8 mouse cellular contexts compared by ENCODE assay signal in genomic region chr4:154159961-154160537, GRCm38 (mm10). TPM values are rescaled to one million over a fixed set of nuclear protein-coding genes. Genes with fewer than 3 reads are reported as not detected.
DNase-seq lines count a peak whose midpoint lies in the region; ATAC-seq and TF ChIP-seq lines count a peak whose summit lies in the region.

No protein-coding gene starts in this region.

- no peaks in the 10 kb centered on the region for H3K27me3 ChIP-seq in hindbrain, embryonic 13.5 days
- H3K27me3 ChIP-seq in liver, embryonic 13.5 days, result no peaks in the 10 kb centered on the region
- H3K27me3 ChIP-seq in small intestine, adult 2 months (ENCODE audit: control insufficient read depth, insufficient read depth, low read length), result no peaks in the 10 kb centered on the region

- H3K27ac ChIP-seq in gastrocnemius, adult 2 months, result peak overlapping the region; percentile 99
- H3K27ac ChIP-seq in hindbrain, embryonic 13.5 days, result peak overlapping the region; percentile 80
- peak overlapping the region; percentile 99 for H3K27ac ChIP-seq in liver, embryonic 13.5 days
- peak overlapping the region; percentile 76 for H3K27ac ChIP-seq in small intestine, adult 2 months (ENCODE audit: insufficient read depth, low read depth, low read length)

- peak; percentile 63 for ATAC-seq in hindbrain, embryonic 13.5 days (ENCODE audit: low FRiP score)
- peak; percentile 33 for ATAC-seq in liver, embryonic 13.5 days (ENCODE audit: low read depth)

- peak overlapping the region; percentile 85 for H3K9ac ChIP-seq in hindbrain, embryonic 13.5 days
- H3K9ac ChIP-seq in liver, embryonic 13.5 days, result peak overlapping the region; percentile 94

- H3K4me1 ChIP-seq in hindbrain, embryonic 13.5 days (replicated peaks), result peaks cover 27% of the 10 kb centered on the region
- H3K4me1 ChIP-seq in liver, embryonic 13.5 days (replicated peaks), result peaks cover 55% of the 10 kb centered on the region
- peaks cover 10% of the 10 kb centered on the region for H3K4me1 ChIP-seq in small intestine, adult 2 months (ENCODE audit: control insufficient read depth, insufficient read depth, insufficient read length, low read length)

- H3K9me3 ChIP-seq in hindbrain, embryonic 13.5 days, result no peaks in the 10 kb centered on the region
- no peaks in the 10 kb centered on the region for H3K9me3 ChIP-seq in liver, embryonic 13.5 days (replicated peaks)

- peak overlapping the region; percentile 79 for H3K4me2 ChIP-seq in hindbrain, embryonic 13.5 days
- peak overlapping the region; percentile 89 for H3K4me2 ChIP-seq in liver, embryonic 13.5 days

- TF ChIP-seq CTCF in gastrocnemius, adult 2 months (IDR thresholded peaks at IDR 0.05), result no peak
- no peak for TF ChIP-seq CTCF in small intestine, adult 2 months (IDR thresholded peaks at IDR 0.05; ENCODE audit: extremely low read depth, insufficient read length, insufficient replicate concordance, low read depth, low read length)

- intact Hi-C loops in gastrocnemius, adult 2 months (cut with DNase I), result loop anchor here (2.0 to 10.0 kb wide), 3 partner anchors 17 to 195 kb away; partner anchors contain the start of genes Arhgef16 and Wrap73
- intact Hi-C loops in left cerebral cortex, postnatal 4 days (cut with DNase I), result loop anchor here (5.0 to 10.0 kb wide), 3 partner anchors 115 to 665 kb away; partner anchors contain the start of gene Arhgef16

- no peak for TF ChIP-seq POLR2A in small intestine, adult 2 months (IDR thresholded peaks at IDR 0.05; ENCODE audit: low read depth, low read length)

- peak overlapping the region; percentile 91 for H3K4me3 ChIP-seq in gastrocnemius, adult 2 months
- peak overlapping the region; percentile 91 for H3K4me3 ChIP-seq in hindbrain, embryonic 13.5 days
- H3K4me3 ChIP-seq in liver, embryonic 13.5 days (replicated peaks), result peak overlapping the region; percentile 94
- H3K4me3 ChIP-seq in small intestine, adult 2 months (ENCODE audit: low read depth, low read length), result peak overlapping the region; percentile 97

- WGBS in hindbrain, embryonic 13.5 days, result 1% methylated on average over 46 of the region's 47 CpGs
- WGBS in liver, embryonic 13.5 days (ENCODE audit: insufficient replicate concordance), result under 1% methylated on average over 40 of the region's 47 CpGs
- under 1% methylated on average over 47 of the region's 47 CpGs for WGBS in small intestine, adult 2 months

- no peak for DNase-seq in gastrocnemius, adult 2 months
- DNase-seq in gastrocnemius, adult 8-10 months (ENCODE audit: low spot score in 2 of 2), result no peak
- peak; percentile 50 for DNase-seq in CD4-positive helper T cell, adult 2 months (ENCODE audit: low read depth, low spot score)
- DNase-seq in cerebellum, adult 9-11 months, result peak; percentile 76
- DNase-seq in liver, embryonic 13.5 days, result peak; percentile 49
- no peak for DNase-seq in left cerebral cortex, postnatal 4 days

- peaks cover 39% of the 10 kb centered on the region for H3K36me3 ChIP-seq in hindbrain, embryonic 13.5 days
- peaks cover 39% of the 10 kb centered on the region for H3K36me3 ChIP-seq in liver, embryonic 13.5 days
- H3K36me3 ChIP-seq in small intestine, adult 2 months (ENCODE audit: control insufficient read depth, insufficient read depth, low read length), result peaks cover 34% of the 10 kb centered on the region

RNA-seq across cellular contexts. Expression of gene Tprgl, which starts 0.4 kb away (rescaled TPM):
- total RNA-seq in gastrocnemius, adult 2 months (2021), result 100 to 1,000 TPM in 1 of 2 experiments, 10 to 100 TPM in 1; 86.9 to 109 TPM
- total RNA-seq in gastrocnemius, adult 8-10 months (2022), result 100 to 1,000 TPM in 2 of 4 experiments, 10 to 100 TPM in 2; 97.3 to 122 (median 108) TPM
- polyA plus RNA-seq in hindbrain, embryonic 13.5 days (2015; fragmentation: Nextera tagmentation; extraction: Ambion mirVana), result 160 and 169 TPM in 2 replicates
- polyA plus RNA-seq in liver, embryonic 13.5 days (2015; fragmentation: Nextera tagmentation; extraction: Ambion mirVana), result 138 and 145 TPM in 2 replicates
- 74.5 and 129 TPM in 2 replicates for polyA plus RNA-seq in small intestine, adult 2 months (2012; rRNA removed)
- 100 to 1,000 TPM; 119 to 121 TPM for total RNA-seq in left cerebral cortex, postnatal 4 days (2021)

RNA-seq across cellular contexts. Expression of gene Megf6, which starts 10.5 kb away (rescaled TPM):
- total RNA-seq in gastrocnemius, adult 2 months (2021), result under 1 TPM; 0.15 to 0.70 TPM
- total RNA-seq in gastrocnemius, adult 8-10 months (2022), result under 1 TPM; 0.21 to 0.67 (median 0.25) TPM
- polyA plus RNA-seq in hindbrain, embryonic 13.5 days (2015; fragmentation: Nextera tagmentation; extraction: Ambion mirVana), result 9.6 and 10.2 TPM in 2 replicates
- 1.5 and 1.6 TPM in 2 replicates for polyA plus RNA-seq in liver, embryonic 13.5 days (2015; fragmentation: Nextera tagmentation; extraction: Ambion mirVana)
- polyA plus RNA-seq in small intestine, adult 2 months (2012; rRNA removed), result 1.7 and 3.5 TPM in 2 replicates
- 10 to 100 TPM; 10.4 to 13.7 TPM for total RNA-seq in left cerebral cortex, postnatal 4 days (2021)

RNA-seq across cellular contexts. Expression of gene Wrap73, which starts 17.9 kb away (rescaled TPM):
- 10 to 100 TPM; 10.6 to 10.8 TPM for total RNA-seq in gastrocnemius, adult 2 months (2021)
- 10 to 100 TPM; 10.4 to 12.8 (median 11.4) TPM for total RNA-seq in gastrocnemius, adult 8-10 months (2022)
- 46.0 and 47.3 TPM in 2 replicates for polyA plus RNA-seq in hindbrain, embryonic 13.5 days (2015; fragmentation: Nextera tagmentation; extraction: Ambion mirVana)
- polyA plus RNA-seq in liver, embryonic 13.5 days (2015; fragmentation: Nextera tagmentation; extraction: Ambion mirVana), result 26.9 and 29.9 TPM in 2 replicates
- 10.9 and 16.9 TPM in 2 replicates for polyA plus RNA-seq in small intestine, adult 2 months (2012; rRNA removed)
- 10 to 100 TPM; 27.0 to 30.4 TPM for total RNA-seq in left cerebral cortex, postnatal 4 days (2021)

RNA-seq across cellular contexts. Expression of gene Trp73, which starts 20.0 kb away (rescaled TPM):
- total RNA-seq in gastrocnemius, adult 2 months (2021), result not detected
- not detected for total RNA-seq in gastrocnemius, adult 8-10 months (2022)
- polyA plus RNA-seq in hindbrain, embryonic 13.5 days (2015; fragmentation: Nextera tagmentation; extraction: Ambion mirVana), result 0.36 and 0.97 TPM in 2 replicates
- polyA plus RNA-seq in liver, embryonic 13.5 days (2015; fragmentation: Nextera tagmentation; extraction: Ambion mirVana), result 0.17 TPM in 1 of 2 replicates, not detected in the other
- 0.14 and 0.58 TPM in 2 replicates for polyA plus RNA-seq in small intestine, adult 2 months (2012; rRNA removed)
- total RNA-seq in left cerebral cortex, postnatal 4 days (2021), result 1 to 10 TPM; 3.7 to 4.3 TPM

Comparison
In these comparisons a context has a peak if more than half of its experiments do, and no peak if none do; other contexts are left out.
1. DNase-seq: peak in CD4-positive helper T cell, adult 2 months (single experiment), cerebellum, adult 9-11 months (single experiment) and liver, embryonic 13.5 days (single experiment); none in gastrocnemius, adult 2 months (single experiment), gastrocnemius, adult 8-10 months (0 of 2) and left cerebral cortex, postnatal 4 days (single experiment).
2. RNA of gene Megf6, which starts 10.5 kb away (total RNA-seq): 10.4 to 13.7 TPM in left cerebral cortex, postnatal 4 days; 0.15 to 0.70 TPM in gastrocnemius, adult 2 months and 0.21 to 0.67 TPM in gastrocnemius, adult 8-10 months; every median in the first group is over 4 times any median in the second.
3. Peak in every context shown above with its lines, with median percentiles within 50 percentile points of each other: H3K27ac ChIP-seq and H3K4me3 ChIP-seq.